Mouse (Mus musculus): ENCODE data around the gene Arid3a.

The Arid3a gene

DNA sequence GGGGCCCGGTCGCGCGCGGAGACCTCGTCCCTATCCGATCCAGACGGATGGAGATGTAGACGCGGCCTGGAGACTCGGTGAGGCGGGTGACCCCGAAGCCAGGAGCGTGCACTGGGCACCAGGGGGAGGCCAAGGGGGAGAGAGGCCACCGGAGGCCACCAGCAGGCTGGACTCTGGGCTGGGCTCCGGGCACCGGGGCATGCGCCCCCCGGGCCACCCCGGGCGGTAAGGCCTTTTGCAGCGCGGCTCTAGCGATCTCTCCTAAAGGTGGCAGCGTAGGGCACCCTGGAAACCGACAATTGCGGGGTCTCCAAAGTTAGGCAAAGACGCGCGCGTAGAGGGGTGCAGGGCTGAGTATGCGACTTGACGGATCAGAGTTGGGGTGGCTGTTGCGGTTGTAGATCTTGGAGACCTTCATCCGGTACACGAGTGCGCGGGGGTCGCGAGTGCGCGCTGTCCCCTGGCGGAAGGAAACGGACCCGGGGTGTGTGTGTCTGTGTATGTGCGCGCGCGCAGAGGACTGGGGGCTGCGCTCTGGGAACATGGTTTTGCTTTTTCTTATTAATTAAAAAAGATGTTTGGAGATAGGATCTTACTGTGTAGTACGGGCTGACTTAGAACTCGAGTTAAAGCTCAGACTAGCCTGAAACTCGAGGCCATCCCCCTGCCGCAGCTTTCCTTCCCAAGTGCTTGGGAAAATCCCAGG lies 634 bp downstream of the Arid3a start:
- DNase-seq (ENCODE audit: low read depth), result no peak

DNA sequence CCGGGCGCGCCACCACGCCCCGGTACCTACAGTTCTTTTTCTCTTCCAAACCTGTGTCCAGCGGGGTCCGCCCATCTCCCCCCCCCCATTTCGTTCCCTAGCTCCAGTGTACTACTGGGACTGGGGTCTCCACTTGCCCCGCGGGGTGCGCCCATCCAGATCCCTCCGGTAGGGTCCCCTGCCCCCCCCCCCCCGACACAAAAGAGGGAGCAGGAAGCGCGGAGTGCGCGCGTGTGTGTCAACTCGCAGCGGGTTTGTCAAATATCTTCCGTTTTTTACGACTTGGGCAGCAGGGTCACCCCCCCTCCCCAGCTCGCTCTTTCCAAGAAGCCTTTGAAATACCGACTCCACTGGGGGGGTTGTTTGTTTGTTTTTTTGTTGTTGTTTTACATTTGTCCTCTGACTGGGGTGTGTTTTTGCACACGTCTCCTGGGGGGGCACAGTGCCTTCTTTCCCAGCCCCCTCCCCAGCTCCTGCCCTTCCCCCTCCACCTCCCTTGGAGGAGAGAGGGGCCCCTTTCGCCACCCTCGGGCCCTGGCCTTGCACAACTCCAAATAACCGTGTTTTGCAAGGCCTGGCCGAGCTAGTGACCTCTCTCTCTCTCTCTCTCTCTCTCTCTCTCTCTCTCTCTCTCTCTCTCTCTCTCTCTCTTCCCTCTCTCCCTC lies 1.3 kb downstream of the Arid3a start:
- no peak for DNase-seq (ENCODE audit: low read depth)

- no peak for DNase-seq (ENCODE audit: low read depth)
Observed at GRCm38 (mm10) chr10:79928907-79929701, 2.3 kb downstream of the Arid3a start.

GRCm38 (mm10) chr10:79929967-79930825 lies 3.4 kb downstream of the Arid3a start:
- no peak for DNase-seq (ENCODE audit: low read depth)

GRCm38 (mm10) chr10:79930826-79931186 lies 4.0 kb downstream of the Arid3a start:
- DNase-seq (ENCODE audit: low read depth), result no peak

- DNase-seq (ENCODE audit: low read depth), result no peak
Observed at GRCm38 (mm10) chr10:79931797-79932196, 5.0 kb downstream of the Arid3a start.

DNA sequence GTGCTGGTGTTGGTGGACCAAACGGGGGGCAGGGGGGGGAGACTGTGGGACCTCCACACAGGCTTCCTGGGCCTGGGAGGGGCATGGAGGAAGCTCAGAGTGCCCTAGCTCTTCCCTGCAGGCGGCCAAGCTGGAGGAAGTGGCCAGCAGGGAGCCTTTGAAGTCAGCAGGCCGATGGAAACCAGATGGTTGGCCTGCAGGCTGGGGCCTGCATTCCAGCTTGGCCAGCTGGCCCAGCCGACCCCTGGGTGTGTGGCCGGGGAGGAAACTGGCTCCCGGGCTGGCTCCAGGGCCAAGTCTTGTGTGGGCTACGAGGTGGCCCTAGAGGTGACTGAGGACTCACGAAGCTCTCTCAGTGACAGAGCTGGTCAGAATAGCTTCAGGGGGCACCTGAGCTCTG lies 5.9 kb downstream of the Arid3a start:
- DNase-seq (ENCODE audit: low read depth), result no peak

DNA sequence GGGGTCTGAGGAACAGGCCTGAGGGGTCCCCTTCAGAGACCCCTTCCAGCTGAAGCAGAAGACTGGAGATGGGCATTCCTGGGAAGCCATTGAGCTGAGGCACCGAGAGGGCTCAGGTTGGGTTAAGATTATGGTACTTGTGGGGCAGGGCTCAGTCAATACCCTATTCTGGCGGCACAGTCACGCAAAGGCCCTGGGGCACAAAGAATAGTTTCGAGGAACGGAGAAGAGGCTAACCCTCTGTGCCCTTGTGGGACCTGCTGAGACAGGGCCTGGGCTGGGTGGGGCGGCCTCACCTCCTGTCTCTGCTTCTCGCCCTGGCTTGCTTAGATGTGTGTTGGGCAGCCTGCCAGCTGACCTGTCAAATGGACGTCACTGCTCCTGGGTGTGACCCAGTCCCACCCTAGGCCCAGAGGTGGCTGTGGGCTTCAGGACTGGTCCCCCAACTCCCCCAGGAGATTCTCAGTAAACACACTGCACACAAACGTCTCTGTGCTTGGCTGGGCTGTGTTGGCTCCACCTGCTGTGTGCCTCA lies 6.4 kb downstream of the Arid3a start:
- DNase-seq (ENCODE audit: low read depth), result no peak

DNA sequence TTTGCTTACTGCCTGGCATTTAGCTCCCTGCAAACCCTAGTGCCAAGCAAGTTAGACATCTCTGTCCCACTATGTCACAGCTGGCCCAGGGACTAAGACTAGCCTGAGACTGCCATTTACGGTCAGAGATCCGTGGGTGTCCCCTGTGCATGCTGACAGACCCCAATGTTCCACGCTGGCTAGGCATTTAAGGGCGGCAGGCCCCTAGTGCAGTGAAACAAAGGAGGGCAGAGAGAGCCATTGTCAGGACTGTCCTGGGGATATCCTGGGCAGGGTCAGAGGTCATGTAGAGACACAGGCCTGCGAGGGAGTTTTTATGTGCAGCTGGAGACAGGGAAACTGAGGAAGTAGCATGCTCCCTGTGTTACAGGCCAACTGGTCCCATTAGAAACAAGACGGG lies 7.0 kb downstream of the Arid3a start:
- DNase-seq (ENCODE audit: low read depth), result no peak

DNA sequence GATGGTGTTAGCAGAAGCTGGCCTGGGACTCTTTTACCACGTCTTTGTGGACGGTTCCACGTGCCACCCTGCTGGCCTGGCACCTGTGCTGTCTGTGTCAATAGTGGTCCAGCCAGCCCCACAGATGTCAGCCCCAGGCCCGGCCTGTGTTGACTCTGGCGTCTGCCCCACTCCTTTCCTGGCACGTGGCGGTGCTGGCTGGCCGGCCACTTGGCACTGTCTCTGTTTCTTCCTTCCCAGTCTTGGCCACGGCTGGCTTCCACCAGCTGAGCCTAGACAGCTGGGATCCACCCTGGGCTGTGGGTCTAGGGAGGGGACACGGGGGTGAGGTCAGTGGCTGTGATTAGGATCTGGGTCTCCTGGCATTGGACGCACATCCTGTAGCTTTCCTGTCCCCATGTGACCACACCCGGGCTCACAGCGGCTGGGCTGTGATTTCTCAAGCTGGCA lies 7.5 kb downstream of the Arid3a start:
- DNase-seq (ENCODE audit: low read depth), result no peak

GRCm38 (mm10) chr10:79934794-79935569 lies 8.1 kb downstream of the Arid3a start:
- DNase-seq (ENCODE audit: low read depth), result no peak

DNA sequence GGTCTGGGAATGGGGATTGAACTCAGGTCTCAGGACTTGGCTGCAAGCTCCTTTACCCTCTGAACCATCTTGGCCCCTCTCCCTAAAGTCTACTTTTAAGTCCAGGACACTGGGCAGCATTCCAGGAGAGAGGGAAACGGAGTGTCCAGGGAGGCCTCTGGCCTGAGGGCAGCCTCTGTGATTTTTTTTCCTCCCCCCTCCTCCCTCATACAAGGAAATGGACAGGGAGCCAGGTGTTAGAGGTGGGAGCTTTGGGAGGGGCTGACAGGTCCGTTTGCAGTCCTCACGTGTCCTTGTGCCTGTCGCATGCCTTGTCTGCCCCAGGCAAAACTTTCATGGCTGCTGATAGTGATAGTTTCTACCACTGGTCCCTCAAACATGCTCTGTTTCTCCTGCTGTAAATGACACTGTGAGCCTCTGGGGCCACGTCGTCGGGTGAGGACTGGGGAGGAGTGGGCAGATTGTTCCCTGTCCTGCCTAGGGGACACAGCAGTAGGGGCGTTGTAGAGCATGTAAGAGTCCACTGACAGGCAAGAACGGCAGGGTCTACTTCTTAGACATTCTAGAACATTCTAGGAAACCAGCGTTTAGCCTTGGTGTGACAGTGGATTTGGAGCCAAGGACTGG lies 9.6 kb downstream of the Arid3a start:
- DNase-seq (ENCODE audit: low read depth), result no peak

DNA sequence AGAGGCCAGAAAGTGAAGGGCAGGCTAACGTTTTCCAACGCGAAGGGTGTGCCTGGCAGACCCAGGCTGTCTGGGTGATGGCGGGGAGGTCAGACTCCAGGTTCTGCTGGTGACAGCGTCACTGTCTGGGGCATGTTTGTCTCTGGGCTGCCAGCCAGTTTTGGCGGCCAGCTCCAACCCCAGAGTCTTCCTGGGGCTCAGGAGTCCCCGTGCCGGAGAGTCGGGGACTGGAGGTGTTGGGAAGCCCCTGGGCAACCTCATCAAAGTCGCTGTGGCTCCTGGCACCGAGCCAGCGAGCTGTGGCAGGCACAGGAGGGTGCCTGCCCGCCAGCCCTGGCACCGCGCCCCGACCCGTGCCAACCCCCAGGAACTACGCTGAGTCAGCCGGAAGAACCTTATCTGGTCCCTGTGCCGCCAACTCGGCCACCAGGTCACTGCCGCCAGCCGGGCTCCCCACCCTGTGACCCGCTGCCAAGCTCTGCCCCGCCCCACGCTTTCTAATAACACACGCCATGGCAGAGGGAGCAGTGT lies 10.1 kb downstream of the Arid3a start:
- no peak for DNase-seq (ENCODE audit: low read depth)

DNA sequence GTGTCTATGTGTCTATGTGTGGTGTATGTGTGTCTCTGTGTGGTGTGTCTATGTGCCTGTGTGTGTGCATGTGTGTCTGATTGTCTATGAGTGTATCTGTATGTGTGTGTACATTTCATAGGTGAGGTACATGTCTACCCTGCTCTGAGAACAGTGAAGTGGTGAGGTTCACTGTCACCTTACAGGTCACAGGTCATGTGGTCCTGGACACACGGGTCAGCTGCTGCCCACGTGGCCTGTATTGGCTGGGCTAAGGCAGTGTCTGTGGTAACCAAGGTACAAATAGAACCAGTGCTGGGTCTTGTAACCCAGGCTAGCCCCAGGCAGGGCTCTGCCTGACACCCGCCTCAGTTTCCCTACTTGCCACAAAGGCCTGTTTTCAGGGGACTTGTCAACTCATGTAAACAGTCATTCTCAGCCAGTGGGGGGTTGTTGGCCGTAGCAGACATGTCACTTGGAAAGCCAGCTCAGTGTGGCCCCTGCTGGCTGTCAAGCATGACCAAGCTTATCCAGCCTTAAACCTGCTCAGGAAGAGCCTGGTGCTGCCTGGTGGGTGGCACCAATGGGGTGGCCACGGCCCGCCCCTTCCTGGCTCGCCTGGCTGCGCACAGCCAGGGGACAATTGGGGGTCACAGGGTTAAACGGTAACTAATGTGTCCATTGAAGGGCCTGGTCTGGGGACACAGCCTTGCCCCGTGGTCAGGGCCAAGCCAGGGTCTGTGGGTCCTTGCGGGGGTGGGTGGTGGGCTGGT lies 11.1 kb downstream of the Arid3a start:
- no peak for DNase-seq (ENCODE audit: low read depth)

- no peak for DNase-seq (ENCODE audit: low read depth)
Observed at GRCm38 (mm10) chr10:79940749-79941148, 13.9 kb downstream of the Arid3a start.

- no peak for DNase-seq (ENCODE audit: low read depth)
Observed at GRCm38 (mm10) chr10:79942988-79943387, 16.1 kb downstream of the Arid3a start.

DNA sequence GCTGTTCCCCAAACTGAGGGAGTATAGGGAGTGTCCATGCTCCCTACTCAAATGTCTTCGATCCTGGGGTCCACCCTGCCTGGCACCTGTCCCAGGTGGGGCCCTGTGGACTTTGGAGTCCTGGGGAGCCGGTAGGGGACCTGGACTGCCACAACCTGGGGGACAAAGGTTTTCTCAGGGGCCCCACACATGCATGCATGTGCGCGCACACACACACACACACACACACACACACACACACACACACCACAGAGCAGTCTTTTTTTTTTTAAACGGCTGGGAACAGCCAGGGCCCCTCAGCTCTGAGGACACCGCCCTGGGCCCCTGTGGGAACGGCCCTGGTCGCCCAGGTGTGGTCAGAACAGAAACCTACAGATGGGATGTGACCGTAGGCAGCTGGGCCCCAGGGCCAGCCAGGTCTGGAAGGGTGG lies 16.6 kb downstream of the Arid3a start:
- no peak for DNase-seq (ENCODE audit: low read depth)

DNA sequence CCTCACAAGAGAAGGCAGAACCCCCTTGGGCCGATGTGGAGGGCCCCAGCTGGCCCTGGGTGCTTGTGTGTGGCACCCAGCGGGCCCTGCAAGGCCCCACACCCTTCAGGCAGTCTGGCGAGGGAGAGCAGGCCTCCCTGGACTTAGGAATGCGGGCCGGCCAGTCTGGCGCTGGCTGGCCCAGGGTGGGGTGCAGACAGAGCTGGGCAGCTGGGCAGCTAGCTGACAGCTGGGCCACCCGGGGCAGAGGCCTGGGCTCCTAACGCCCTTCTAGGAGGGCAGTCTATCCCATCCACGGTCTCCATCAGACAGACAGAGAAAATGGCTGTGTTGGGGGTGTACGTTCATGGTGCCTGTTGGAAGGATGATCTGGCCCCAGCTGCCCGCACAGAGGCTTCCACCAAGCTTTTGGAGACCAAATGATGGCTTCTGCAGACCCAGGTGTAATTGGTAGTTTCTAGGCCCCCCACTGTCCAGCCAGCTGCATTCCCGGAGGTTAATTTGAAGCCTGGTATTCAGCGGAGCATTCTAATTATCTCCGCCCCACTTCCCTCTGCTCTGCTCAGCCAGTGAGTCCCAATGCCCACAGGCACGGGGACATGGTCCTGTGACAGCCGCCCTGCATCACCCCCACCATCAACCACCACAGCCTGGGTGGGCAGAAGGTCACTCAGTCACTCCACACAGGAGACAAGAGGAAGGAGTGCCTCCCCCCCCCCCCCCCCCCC lies 18.8 kb downstream of the Arid3a start:
- no peak for DNase-seq (ENCODE audit: low read depth)

Measured in c-Kit-positive CD71-positive TER-119-negative erythroid progenitor cells, embryonic 14.5 days (primary cell).